Mouse (Mus musculus): ENCODE data around the gene Dapk1. TPM values are rescaled to one million over a fixed set of nuclear protein-coding genes. Genes with fewer than 3 reads are reported as not detected.
A peak's percentile ranks its signal among the peaks of the same experiment; 100 is the strongest.

Dapk1 gene
- 19.6 and 22.8 TPM in 2 replicates for polyA plus RNA-seq (2015; fragmentation: Nextera tagmentation; extraction: Ambion mirVana)

DNA sequence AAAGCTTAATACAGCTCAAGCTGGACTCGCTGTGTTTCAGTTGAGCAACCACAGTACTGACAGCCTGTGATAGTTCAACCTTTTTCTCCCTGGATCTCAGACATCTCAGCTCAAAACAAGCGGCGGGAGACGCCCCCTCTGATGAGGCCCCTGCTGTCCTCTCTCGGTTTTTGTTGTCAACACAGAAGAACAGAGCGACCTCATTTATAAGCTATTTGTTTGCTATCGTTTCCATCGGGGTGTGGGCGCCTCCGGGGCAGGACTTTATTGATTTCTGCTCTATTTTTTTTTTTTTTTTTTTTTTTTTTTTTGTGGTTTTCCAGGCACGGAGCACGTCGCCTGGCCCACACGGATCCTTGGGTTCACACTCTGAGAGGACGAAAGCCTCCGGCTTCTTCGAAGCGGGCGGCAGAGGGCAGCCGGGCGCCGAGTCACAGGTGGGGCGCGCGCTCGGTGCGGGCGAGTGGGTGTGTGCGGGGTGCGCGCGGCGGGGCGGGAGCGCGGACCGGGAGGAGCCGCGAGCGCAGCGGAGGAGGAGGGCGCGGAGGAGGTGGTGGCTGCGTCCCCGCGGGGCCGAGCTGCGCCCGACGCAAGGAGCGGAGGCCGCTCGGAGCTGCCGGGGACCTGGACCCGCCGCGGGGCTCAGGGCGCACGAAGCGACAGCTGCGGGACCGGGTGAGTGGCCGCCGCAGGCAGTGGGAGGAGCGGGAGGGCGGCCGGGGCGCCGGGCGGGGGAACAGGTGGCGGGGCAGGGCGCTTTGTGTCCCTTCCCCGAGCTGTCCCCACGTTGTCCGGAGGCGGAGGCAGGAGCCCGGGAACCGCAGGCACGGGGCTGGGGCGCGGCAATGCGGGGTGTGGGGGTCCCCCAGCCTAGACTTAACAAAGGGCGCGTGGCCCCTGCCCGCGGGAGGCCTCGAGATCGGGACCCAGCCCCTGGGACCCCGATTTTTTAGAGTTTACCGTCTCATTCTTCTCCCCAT, at the start of gene Dapk1:
Dapk1 (plus strand) TSS at position 512 of the 980 bp plus-strand sequence.
- Histone ChIP-seq H3K9ac (peak within 1 kb of the TSS; percentile 81), H3K36me3 (no peaks in the 10 kb centered on the region), H3K9me3 (no peaks in the 10 kb centered on the region), H3K27me3 (no peaks in the 10 kb centered on the region), H3K4me3 (peak within 1 kb of the TSS; percentile 80), H3K4me1 (peaks cover 8% of the 10 kb centered on the region), H3K27ac (peak within 1 kb of the TSS; percentile 85), H3K4me2 (peak within 1 kb of the TSS; percentile 87)
- WGBS: under 1% methylated on average over 77 of the region's 90 CpGs
- ATAC-seq (ENCODE audit: insufficient number of reproducible peaks, low FRiP score, low TSS enrichment, low read depth): peak; percentile 81

- 65% methylated on average over 3 of the region's 3 CpGs for WGBS
Observed at GRCm38 (mm10) chr13:60553326-60553725, 48.4 kb upstream of the Dapk1 start.

DNA sequence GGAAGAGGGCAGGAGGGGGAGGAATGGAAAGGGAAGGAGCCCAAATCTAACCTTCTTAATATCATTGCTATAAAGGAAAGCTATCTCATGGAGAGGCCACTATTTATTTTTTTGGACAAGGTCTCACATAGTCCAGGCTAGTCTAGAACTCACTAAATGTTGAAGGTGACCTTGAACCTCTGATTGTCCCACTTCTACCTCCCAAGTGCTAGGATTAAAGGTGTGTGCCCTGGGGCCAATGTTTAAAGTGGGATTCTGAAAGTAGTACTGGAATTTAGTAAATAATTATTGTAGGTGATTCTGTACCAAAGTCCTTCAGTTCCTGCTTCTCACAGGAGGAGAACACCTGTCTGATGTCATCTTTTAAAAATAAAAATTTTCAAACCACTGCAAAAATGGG, 45.3 kb upstream of the Dapk1 start:
- Histone ChIP-seq H3K9me3 (no peaks in the 10 kb centered on the region), H3K36me3 (no peaks in the 10 kb centered on the region), H3K27me3 (no peaks in the 10 kb centered on the region), H3K27ac (no peak overlapping the region), H3K4me3 (no peak overlapping the region), H3K4me2 (no peak overlapping the region), H3K4me1 (no peaks in the 10 kb centered on the region), H3K9ac (no peak overlapping the region)
- no peak for ATAC-seq (ENCODE audit: insufficient number of reproducible peaks, low FRiP score, low TSS enrichment, low read depth)

More at GRCm38 (mm10) chr13:60553326-60553725, 48.4 kb upstream of the Dapk1 start:
- Histone ChIP-seq H3K4me2 (no peak overlapping the region), H3K4me3 (no peak overlapping the region), H3K4me1 (no peaks in the 10 kb centered on the region), H3K9ac (no peak overlapping the region), H3K27me3 (no peaks in the 10 kb centered on the region), H3K36me3 (no peaks in the 10 kb centered on the region), H3K9me3 (no peaks in the 10 kb centered on the region), H3K27ac (no peak overlapping the region)
- no peak for ATAC-seq (ENCODE audit: insufficient number of reproducible peaks, low FRiP score, low TSS enrichment, low read depth)

DNA sequence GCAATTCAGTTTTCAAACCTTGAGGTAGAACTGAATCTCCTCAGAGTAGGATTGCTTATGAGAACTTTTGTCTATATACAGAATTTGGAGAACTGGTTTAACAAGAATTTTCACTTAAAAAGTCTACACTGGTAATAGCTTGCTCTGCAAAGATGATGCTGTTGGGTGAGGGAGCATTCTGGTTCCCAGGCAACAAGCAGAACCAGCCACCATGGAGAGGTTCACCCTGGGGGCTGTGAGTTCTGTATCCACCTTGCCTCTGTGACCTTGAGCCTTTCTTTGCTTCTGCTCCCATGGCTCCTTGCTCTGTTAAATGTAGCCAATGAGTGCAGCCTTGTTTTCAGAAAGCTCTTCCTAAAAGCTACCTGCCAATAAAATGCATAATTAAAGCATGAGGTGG, 44.8 kb upstream of the Dapk1 start:
- Histone ChIP-seq H3K9ac (no peak overlapping the region), H3K4me1 (no peaks in the 10 kb centered on the region), H3K4me3 (no peak overlapping the region), H3K36me3 (no peaks in the 10 kb centered on the region), H3K9me3 (no peaks in the 10 kb centered on the region), H3K4me2 (no peak overlapping the region), H3K27me3 (no peaks in the 10 kb centered on the region), H3K27ac (no peak overlapping the region)
- no peak for ATAC-seq (ENCODE audit: insufficient number of reproducible peaks, low FRiP score, low TSS enrichment, low read depth)

GRCm38 (mm10) chr13:60564303-60564702, 37.4 kb upstream of the Dapk1 start:
- ATAC-seq (ENCODE audit: insufficient number of reproducible peaks, low FRiP score, low TSS enrichment, low read depth): no peak
- WGBS: 52% methylated on average over 6 of the region's 6 CpGs
- Histone ChIP-seq H3K4me1 (no peaks in the 10 kb centered on the region), H3K4me2 (no peak overlapping the region), H3K27me3 (no peaks in the 10 kb centered on the region), H3K9me3 (no peaks in the 10 kb centered on the region), H3K27ac (no peak overlapping the region), H3K4me3 (no peak overlapping the region), H3K9ac (no peak overlapping the region), H3K36me3 (no peaks in the 10 kb centered on the region)

DNA sequence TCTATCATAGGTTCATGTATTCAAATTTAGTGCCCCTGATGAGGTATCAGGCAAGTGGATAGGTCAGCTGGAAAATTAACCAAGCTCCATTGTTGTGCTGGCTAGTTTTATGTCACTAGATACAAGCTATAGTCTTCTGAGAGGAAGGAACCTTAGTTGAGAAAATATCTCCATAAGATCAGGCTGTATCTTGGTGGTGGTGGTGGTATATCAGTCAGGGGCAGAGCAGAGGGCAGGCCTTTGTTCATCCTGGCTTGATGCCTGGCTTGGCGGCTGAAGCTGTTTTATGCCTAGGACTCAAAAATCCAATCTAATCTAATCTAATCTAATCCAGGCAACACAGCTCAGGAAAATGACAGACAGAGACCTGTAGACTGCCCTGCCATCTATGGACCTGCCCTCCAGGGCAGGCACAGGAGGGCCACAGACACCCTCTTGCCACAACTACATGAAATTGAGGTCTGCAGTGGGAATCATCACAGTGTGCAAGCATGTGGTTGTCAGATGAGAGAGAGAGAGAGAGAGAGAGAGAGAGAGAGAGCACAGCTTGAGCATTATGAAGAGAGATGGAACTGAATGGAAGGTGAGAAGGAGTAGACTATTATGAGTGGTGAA, 32.7 kb upstream of the Dapk1 start:
- no peak for ATAC-seq (ENCODE audit: insufficient number of reproducible peaks, low FRiP score, low TSS enrichment, low read depth)
- H3K9me3 ChIP-seq: no peaks in the 10 kb centered on the region
- H3K4me1 ChIP-seq: no peaks in the 10 kb centered on the region
- no peak overlapping the region for H3K9ac ChIP-seq
- no peaks in the 10 kb centered on the region for H3K36me3 ChIP-seq
- H3K4me3 ChIP-seq: no peak overlapping the region
- H3K4me2 ChIP-seq: no peak overlapping the region
- no peak overlapping the region for H3K27ac ChIP-seq
- WGBS: 97% methylated on average over 1 of the region's 1 CpGs
- H3K27me3 ChIP-seq: no peaks in the 10 kb centered on the region

DNA sequence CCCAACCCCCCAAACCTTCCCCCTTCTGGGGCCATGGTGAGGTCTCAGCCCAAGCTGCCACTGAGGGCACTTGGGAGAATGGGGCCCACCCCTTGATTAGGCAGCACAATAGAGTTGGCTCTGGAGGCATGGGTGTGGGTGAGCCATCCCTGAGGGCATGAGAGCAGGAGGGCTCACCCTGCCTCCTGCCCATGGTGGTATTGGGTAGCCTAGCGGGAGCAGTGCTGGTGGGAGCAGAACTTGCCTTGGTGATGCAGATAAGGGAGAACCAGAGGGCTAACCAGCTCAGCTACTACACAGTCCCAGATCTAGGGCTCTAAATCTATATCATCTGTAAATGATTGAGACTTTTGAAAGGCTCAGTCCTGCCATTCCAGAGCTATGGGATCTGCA, 32.2 kb upstream of the Dapk1 start:
- no peak overlapping the region for H3K4me3 ChIP-seq
- no peaks in the 10 kb centered on the region for H3K4me1 ChIP-seq
- 89% methylated on average over 1 of the region's 1 CpGs for WGBS
- H3K9me3 ChIP-seq: no peaks in the 10 kb centered on the region
- H3K27ac ChIP-seq: no peak overlapping the region
- H3K9ac ChIP-seq: no peak overlapping the region
- H3K36me3 ChIP-seq: no peaks in the 10 kb centered on the region
- H3K4me2 ChIP-seq: no peak overlapping the region
- no peak for ATAC-seq (ENCODE audit: insufficient number of reproducible peaks, low FRiP score, low TSS enrichment, low read depth)
- no peaks in the 10 kb centered on the region for H3K27me3 ChIP-seq

DNA sequence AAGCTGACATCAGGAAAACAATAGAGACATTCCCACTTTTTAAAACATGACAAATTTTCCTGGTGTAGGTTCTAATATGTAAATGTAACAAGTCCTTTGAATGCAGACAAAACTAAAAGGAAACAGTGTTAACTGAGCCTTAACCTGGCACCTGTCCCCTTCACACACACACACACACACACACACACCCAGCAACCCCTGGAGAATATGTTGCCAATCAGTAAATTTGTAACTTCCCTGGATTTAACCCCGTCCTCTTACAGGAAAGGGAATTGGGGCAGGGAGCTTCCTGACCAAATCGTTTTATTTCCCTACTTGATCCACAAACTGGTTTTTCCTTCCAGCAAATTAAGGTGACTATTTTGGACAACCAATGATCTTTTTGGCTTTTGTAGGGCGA, 28.2 kb upstream of the Dapk1 start:
- 55% methylated on average over 3 of the region's 3 CpGs for WGBS
- Histone ChIP-seq H3K36me3 (no peaks in the 10 kb centered on the region), H3K4me2 (no peak overlapping the region), H3K27ac (no peak overlapping the region), H3K9me3 (no peaks in the 10 kb centered on the region), H3K9ac (no peak overlapping the region), H3K27me3 (no peaks in the 10 kb centered on the region), H3K4me1 (no peaks in the 10 kb centered on the region), H3K4me3 (no peak overlapping the region)
- ATAC-seq (ENCODE audit: insufficient number of reproducible peaks, low FRiP score, low TSS enrichment, low read depth): no peak

DNA sequence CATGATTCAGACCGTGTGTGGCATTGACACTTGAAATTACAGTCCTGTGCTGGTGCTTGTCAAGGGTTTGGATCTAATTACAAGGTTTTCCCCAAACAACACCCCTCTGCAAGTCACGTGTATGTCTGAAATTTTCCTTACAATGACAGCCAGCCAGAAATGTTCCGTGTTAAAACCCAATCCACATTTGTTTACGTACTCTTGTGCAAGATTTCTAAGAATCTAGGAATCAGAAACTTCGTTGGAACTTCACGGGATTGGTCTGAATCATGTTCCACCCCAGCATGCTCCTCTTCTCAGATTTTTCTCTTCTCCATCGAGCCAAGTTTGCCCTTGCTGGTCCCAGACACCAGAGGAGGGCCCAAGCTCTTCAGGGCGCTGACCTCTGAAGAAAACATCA, 27.8 kb upstream of the Dapk1 start:
- Histone ChIP-seq H3K4me1 (no peaks in the 10 kb centered on the region), H3K9ac (no peak overlapping the region), H3K9me3 (no peaks in the 10 kb centered on the region), H3K4me3 (no peak overlapping the region), H3K4me2 (no peak overlapping the region), H3K27me3 (no peaks in the 10 kb centered on the region), H3K36me3 (no peaks in the 10 kb centered on the region), H3K27ac (no peak overlapping the region)
- no peak for ATAC-seq (ENCODE audit: insufficient number of reproducible peaks, low FRiP score, low TSS enrichment, low read depth)
- WGBS: 55% methylated on average over 8 of the region's 8 CpGs

DNA sequence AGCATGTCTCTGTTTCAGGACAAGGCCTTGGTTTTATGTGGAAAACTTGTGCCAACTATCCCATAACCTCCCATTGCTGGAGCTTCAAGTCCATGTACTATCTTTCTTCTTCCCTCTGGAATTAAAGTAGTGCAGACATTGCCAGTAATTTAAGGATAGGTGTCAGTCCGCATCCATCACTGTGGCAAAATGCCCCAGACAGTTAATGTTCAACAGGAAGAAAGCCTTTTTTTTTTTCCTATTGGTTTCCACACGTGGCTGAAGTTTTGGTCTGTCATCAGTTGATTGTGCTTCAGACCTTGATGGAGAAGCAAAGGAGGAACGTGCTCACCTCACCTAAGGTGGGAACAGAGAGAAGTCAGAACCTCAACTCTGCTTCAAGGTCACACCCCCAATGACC, 23.2 kb upstream of the Dapk1 start:
- no peak overlapping the region for H3K9ac ChIP-seq
- no peak for ATAC-seq (ENCODE audit: insufficient number of reproducible peaks, low FRiP score, low TSS enrichment, low read depth)
- no peaks in the 10 kb centered on the region for H3K36me3 ChIP-seq
- no peaks in the 10 kb centered on the region for H3K9me3 ChIP-seq
- H3K4me2 ChIP-seq: no peak overlapping the region
- H3K4me3 ChIP-seq: no peak overlapping the region
- WGBS: 64% methylated on average over 3 of the region's 3 CpGs
- no peaks in the 10 kb centered on the region for H3K27me3 ChIP-seq
- no peak overlapping the region for H3K27ac ChIP-seq
- no peaks in the 10 kb centered on the region for H3K4me1 ChIP-seq

DNA sequence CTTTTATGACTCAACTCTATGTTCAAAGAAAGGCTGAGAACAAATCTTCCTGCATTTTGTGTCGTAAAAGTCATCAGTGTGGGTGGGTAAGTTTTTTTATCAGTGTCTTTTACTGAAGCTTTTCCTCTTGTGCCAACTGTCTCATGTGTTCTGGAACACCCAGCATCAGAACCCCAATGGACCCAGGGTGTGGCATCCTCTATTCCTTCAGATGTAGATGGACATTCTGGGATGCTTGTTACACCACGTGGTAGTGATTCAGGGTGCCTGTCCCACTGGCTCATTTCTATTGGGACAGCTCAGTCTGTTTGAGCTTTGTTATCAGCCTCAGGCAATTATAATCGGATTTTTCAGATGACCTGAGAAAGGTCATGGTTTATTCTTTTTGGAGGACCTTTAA, 6.9 kb upstream of the Dapk1 start:
- Histone ChIP-seq H3K36me3 (no peaks in the 10 kb centered on the region), H3K27ac (no peak overlapping the region), H3K4me3 (no peak overlapping the region), H3K4me1 (no peaks in the 10 kb centered on the region), H3K4me2 (no peak overlapping the region), H3K9ac (no peak overlapping the region), H3K9me3 (no peaks in the 10 kb centered on the region), H3K27me3 (no peaks in the 10 kb centered on the region)
- WGBS: 78% methylated on average over 3 of the region's 3 CpGs
- no peak for ATAC-seq (ENCODE audit: insufficient number of reproducible peaks, low FRiP score, low TSS enrichment, low read depth)

GRCm38 (mm10) chr13:60595519-60595918, 6.2 kb upstream of the Dapk1 start:
- no peaks in the 10 kb centered on the region for H3K27me3 ChIP-seq
- 86% methylated on average over 6 of the region's 6 CpGs for WGBS
- no peak overlapping the region for H3K4me3 ChIP-seq
- no peaks in the 10 kb centered on the region for H3K9me3 ChIP-seq
- H3K36me3 ChIP-seq: no peaks in the 10 kb centered on the region
- no peak overlapping the region for H3K9ac ChIP-seq
- H3K27ac ChIP-seq: no peak overlapping the region
- H3K4me2 ChIP-seq: no peak overlapping the region
- no peaks in the 10 kb centered on the region for H3K4me1 ChIP-seq
- no peak for ATAC-seq (ENCODE audit: insufficient number of reproducible peaks, low FRiP score, low TSS enrichment, low read depth)
